Mouse (Mus musculus): ENCODE data around the gene Btnl6.
"Not testable (repeated sequence)": the region's sequence is repeated elsewhere in the genome, so short reads cannot be mapped to it uniquely, and the experiment has no call there.

Btnl6 gene

DNA sequence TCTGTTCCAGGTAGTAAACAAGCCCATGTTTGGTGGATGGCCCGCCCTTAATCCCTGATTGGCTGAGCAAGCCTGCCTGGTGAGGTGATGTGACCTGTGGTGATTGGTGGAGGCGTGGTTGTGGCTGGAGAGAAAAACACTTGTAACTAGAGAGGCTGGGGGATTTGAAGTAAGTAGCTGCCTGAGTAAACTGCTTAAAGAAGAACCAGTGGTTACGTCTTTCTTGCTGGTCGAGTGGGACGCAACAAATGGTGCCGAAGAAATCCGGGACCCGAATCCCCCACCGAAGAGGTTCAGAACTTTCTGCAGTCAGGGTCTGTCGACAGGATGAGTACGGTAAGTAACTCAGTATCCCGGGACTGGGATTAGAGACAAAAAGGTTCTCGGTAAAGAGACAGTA is 26.4 kb upstream of the Btnl6 start:
- not testable (repeated sequence) for H3K36me3 ChIP-seq (ENCODE audit: control insufficient read depth, insufficient read depth, low read length, poor library complexity, severe bottlenecking); DNase-seq (ENCODE audit: low read depth, low spot score); H3K27me3 ChIP-seq (ENCODE audit: control insufficient read depth, insufficient read depth, low read length, poor library complexity, severe bottlenecking)

DNA sequence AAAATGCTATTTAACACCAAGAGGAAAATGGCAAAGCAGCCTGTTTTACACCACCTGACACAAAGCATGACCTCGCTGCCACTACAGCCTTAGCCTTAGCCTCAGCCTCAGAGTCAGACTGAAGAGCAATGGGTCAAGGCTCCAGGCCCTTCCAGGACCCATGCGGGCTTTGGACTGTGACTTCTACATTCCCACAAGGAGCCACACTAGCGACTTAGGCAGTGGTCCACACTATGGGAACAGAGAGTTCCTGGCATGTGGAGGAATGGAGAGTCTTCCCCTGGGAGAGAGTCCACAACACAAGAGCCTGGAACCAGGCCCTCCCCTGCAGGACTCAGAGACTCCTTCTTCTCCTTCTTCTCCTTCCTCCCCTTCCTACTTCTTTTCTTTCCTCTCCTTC is 15.5 kb upstream of the Btnl6 start:
- Histone ChIP-seq H3K36me3 (ENCODE audit: control insufficient read depth, insufficient read depth, low read length, poor library complexity, severe bottlenecking) (no peaks in the 10 kb centered on the region), H3K27me3 (ENCODE audit: control insufficient read depth, insufficient read depth, low read length, poor library complexity, severe bottlenecking) (no peaks in the 10 kb centered on the region)
- DNase-seq (ENCODE audit: low read depth, low spot score): no peak

DNA sequence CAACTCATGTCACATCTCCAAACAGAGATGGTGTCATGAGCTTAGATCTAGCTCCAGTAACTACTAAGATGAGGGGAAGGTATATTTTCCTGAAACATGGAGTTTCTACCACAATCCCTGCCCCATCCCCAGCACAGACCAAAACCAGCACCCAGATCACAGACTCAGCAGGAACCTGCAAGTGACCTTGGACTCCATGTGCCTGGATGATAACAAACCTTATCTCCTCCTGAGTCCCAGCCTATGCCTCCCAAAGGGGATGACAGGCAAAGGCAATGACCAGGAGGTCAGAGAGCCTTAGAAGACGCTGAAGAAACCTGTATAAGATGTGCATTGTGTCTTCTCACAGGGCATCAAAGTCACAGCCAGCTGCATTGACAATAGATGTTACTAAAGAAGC is 1.8 kb upstream of the Btnl6 start:
- no peaks in the 10 kb centered on the region for H3K36me3 ChIP-seq (ENCODE audit: control insufficient read depth, insufficient read depth, low read length, poor library complexity, severe bottlenecking)
- H3K27me3 ChIP-seq (ENCODE audit: control insufficient read depth, insufficient read depth, low read length, poor library complexity, severe bottlenecking): no peaks in the 10 kb centered on the region
- no peak for DNase-seq (ENCODE audit: low read depth, low spot score)

DNA sequence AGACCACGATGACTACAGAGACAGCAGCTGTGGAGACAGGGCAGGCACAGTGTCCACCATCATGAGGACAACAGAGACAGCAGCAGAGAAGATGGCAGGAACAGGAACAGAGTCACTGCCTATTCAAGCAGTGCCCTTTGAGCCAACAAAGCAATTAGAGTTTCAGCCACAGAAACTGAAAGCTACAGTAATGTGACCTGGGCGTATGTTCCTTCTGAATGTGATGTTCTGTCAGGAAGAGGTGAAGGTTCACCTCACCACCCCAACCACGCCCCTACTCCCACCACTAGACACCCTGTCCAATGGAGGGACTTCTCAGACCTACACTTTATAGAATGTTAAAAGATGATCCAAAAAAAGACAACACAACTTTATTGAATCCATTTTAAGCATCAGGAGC is 1.4 kb upstream of the Btnl6 start:
- not testable (repeated sequence) for DNase-seq (ENCODE audit: low read depth, low spot score); H3K27me3 ChIP-seq (ENCODE audit: control insufficient read depth, insufficient read depth, low read length, poor library complexity, severe bottlenecking); H3K36me3 ChIP-seq (ENCODE audit: control insufficient read depth, insufficient read depth, low read length, poor library complexity, severe bottlenecking)

DNA sequence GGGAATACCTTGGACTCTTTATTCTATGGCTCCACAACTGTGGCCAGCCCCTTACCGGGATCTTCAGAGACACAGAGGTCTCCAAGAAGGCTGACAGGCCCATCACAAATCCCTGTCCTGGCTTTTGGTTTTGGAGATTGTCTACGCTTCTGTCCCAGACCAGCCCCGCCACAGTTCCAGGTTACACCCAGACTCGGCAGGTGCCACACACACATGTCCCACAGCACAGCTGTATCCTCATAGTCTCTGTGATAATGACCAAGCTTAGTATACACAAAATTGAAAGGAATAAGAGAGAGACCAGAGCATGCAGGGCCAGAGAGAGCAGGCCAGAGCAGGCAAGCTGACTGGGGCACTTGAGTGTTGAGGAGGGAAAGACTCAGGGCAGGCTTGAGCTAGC is 643 bp upstream of the Btnl6 start:
- Histone ChIP-seq H3K36me3 (ENCODE audit: control insufficient read depth, insufficient read depth, low read length, poor library complexity, severe bottlenecking) (no peaks in the 10 kb centered on the region), H3K27me3 (ENCODE audit: control insufficient read depth, insufficient read depth, low read length, poor library complexity, severe bottlenecking) (no peaks in the 10 kb centered on the region)
- DNase-seq (ENCODE audit: low read depth, low spot score): no peak

DNA sequence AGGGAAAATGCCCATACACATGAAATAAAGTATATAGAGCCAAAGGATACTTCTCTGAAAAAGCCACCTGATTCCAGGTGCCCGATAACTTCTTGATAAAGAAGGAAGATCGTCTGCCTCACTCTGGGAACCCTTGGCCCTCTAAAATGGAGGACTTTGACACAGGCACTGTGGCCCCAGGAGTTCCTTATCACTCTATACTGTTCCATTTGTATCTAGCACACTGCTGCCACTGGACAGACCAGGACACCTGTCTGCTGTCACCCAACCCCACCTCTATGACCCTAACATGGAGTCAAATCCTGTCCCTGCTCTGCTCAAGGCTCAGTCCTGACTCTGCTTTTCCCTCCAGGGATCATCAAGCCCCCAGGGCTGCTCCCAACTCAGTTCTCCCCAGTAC is 638 bp downstream of the Btnl6 start:
- DNase-seq (ENCODE audit: low read depth, low spot score): no peak
- Histone ChIP-seq H3K27me3 (ENCODE audit: control insufficient read depth, insufficient read depth, low read length, poor library complexity, severe bottlenecking) (no peaks in the 10 kb centered on the region), H3K36me3 (ENCODE audit: control insufficient read depth, insufficient read depth, low read length, poor library complexity, severe bottlenecking) (no peaks in the 10 kb centered on the region)

DNA sequence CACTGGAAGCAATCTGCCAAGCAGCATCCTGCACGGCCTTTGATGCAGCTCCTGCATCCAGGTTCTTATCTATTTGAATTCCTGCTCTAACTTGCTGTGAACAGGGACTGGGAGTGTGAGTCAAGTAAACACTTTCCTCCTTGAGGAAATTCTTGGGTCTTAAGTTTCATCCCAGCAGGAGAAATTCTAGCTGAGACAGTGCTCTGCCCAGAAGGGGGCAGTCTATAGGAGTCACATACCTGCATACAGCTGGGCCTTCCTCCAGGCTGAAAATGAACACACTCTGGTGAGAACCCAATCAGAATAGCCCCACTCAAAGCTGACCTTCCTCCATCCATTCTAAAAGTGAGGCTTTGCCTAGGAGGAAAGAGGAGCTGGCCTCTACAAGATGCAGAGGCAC is 5.4 kb downstream of the Btnl6 start:
- H3K27me3 ChIP-seq (ENCODE audit: control insufficient read depth, insufficient read depth, low read length, poor library complexity, severe bottlenecking); H3K36me3 ChIP-seq (ENCODE audit: control insufficient read depth, insufficient read depth, low read length, poor library complexity, severe bottlenecking): not testable (repeated sequence)
- peak; percentile 21 for DNase-seq (ENCODE audit: low read depth, low spot score)

DNA sequence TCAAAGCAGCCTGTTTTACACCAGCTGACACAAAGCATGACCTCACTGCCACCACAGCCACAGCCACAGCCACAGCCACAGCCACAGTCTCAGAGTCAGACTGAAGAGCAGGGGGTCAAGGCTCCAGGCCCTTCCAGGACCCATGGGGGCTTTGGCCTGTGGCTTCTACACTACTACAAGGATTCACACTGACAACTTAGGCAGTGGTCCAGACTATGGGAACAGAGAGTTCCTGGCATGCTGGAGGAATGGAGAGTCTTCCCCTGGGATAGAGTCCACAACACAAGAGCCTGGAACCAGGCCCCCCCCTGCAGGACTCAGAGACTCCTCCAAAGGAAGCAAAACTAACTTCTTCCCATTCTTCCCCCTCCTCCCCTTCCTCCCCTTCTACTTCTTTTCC is 9.6 kb downstream of the Btnl6 start:
- DNase-seq (ENCODE audit: low read depth, low spot score): no peak
- no peaks in the 10 kb centered on the region for H3K36me3 ChIP-seq (ENCODE audit: control insufficient read depth, insufficient read depth, low read length, poor library complexity, severe bottlenecking)
- H3K27me3 ChIP-seq (ENCODE audit: control insufficient read depth, insufficient read depth, low read length, poor library complexity, severe bottlenecking): no peaks in the 10 kb centered on the region

DNA sequence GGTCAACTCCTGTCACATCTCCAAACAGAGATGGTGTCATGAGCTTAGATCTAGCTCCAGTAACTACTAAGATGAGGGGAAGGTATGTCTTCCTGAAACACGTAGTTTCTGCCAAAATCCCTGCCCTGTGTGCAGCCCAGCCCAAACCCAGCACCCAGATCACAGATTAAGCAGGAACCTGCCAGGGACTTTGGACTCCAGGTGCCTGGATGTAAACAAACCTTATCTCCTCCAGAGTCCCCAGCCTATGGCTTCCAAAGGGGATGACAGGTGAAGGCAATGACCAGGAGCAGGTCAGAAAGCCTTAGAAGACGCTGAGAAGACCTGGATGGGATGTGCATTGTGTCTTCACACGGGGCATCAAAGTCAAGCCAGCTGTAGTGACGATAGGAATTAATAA is 19.4 kb downstream of the Btnl6 start:
- DNase-seq (ENCODE audit: low read depth, low spot score); H3K27me3 ChIP-seq (ENCODE audit: control insufficient read depth, insufficient read depth, low read length, poor library complexity, severe bottlenecking); H3K36me3 ChIP-seq (ENCODE audit: control insufficient read depth, insufficient read depth, low read length, poor library complexity, severe bottlenecking): not testable (repeated sequence)

DNA sequence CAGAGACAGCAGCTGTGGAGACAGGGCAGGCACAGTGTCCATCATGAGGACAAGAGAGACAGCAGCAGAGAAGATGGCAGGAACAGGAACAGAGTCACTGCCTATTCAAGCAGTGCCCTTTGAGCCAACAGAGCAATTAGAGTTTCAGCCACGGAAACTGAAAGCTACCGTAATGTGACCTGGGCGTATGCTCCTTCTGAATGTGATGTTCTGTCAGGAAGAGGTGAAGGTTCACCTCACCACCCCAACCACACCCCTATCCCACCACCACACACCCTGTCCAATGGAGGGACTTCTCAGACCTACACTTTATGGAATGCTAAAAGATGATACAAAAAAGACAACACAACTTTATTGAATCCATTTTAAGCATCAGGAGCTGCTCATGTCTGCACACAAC is 19.8 kb downstream of the Btnl6 start:
- not testable (repeated sequence) for H3K27me3 ChIP-seq (ENCODE audit: control insufficient read depth, insufficient read depth, low read length, poor library complexity, severe bottlenecking); DNase-seq (ENCODE audit: low read depth, low spot score); H3K36me3 ChIP-seq (ENCODE audit: control insufficient read depth, insufficient read depth, low read length, poor library complexity, severe bottlenecking)

DNA sequence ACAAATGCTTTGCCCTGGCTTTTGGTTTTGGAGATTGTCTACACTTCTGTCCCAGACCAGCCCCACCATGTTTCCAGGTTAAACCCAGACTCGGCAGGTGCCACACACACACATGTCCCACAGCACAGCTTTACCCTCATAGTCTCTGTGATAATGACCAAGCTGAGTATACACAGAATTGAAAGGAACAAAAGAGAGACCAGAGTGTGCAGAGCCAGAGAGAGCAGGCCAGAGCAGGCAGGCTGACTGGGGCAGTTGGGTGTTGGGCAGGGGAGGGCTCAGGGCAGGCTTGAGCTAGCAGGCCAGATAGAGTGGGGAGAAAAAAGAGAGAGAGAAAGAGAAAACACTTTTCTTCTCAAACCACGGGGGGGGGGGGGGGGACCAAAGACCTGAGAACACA is 20.6 kb downstream of the Btnl6 start:
- no peak for DNase-seq (ENCODE audit: low read depth, low spot score)
- no peaks in the 10 kb centered on the region for H3K27me3 ChIP-seq (ENCODE audit: control insufficient read depth, insufficient read depth, low read length, poor library complexity, severe bottlenecking)
- no peaks in the 10 kb centered on the region for H3K36me3 ChIP-seq (ENCODE audit: control insufficient read depth, insufficient read depth, low read length, poor library complexity, severe bottlenecking)

DNA sequence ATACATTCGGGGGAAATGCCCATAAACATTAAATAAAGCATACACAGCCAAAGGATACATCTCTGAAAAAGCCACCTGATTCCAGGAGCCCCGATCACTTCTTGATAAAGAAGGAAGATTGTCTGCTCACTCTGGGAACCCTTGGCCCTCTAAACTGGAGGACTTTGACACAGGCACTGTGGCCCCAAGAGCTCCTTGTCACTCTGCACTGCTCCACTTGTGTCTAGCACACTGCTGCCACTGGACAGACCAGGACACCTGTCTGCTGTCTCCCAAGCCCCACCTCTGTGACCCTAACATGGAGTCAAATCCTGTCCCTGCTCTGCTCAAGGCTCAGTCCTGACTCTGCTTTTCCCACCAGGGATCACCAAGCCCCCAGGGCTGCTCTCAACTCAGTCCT is 22.0 kb downstream of the Btnl6 start:
- not testable (repeated sequence) for DNase-seq (ENCODE audit: low read depth, low spot score); H3K36me3 ChIP-seq (ENCODE audit: control insufficient read depth, insufficient read depth, low read length, poor library complexity, severe bottlenecking); H3K27me3 ChIP-seq (ENCODE audit: control insufficient read depth, insufficient read depth, low read length, poor library complexity, severe bottlenecking)

DNA sequence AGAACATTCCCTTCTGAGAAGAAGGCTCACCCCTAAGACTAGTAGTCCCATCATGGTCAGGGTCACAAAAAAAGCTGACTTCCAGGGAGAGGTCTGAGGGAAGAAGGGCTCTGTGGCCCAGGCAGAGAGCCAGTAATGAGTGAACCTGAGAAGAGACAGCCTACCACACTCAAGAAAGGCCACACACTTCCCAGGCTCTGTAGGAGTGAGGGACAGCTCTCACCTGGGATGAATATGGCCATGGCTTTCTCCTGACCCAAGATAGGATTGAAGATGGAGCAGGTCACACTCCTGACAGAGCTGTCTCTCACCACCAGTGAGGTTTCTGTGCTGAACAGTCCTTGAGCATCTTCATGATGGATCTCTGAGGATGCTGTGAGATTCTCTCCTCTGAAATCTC is 24.4 kb downstream of the Btnl6 start:
- H3K27me3 ChIP-seq (ENCODE audit: control insufficient read depth, insufficient read depth, low read length, poor library complexity, severe bottlenecking): no peaks in the 10 kb centered on the region
- H3K36me3 ChIP-seq (ENCODE audit: control insufficient read depth, insufficient read depth, low read length, poor library complexity, severe bottlenecking): no peaks in the 10 kb centered on the region
- DNase-seq (ENCODE audit: low read depth, low spot score): no peak

DNA sequence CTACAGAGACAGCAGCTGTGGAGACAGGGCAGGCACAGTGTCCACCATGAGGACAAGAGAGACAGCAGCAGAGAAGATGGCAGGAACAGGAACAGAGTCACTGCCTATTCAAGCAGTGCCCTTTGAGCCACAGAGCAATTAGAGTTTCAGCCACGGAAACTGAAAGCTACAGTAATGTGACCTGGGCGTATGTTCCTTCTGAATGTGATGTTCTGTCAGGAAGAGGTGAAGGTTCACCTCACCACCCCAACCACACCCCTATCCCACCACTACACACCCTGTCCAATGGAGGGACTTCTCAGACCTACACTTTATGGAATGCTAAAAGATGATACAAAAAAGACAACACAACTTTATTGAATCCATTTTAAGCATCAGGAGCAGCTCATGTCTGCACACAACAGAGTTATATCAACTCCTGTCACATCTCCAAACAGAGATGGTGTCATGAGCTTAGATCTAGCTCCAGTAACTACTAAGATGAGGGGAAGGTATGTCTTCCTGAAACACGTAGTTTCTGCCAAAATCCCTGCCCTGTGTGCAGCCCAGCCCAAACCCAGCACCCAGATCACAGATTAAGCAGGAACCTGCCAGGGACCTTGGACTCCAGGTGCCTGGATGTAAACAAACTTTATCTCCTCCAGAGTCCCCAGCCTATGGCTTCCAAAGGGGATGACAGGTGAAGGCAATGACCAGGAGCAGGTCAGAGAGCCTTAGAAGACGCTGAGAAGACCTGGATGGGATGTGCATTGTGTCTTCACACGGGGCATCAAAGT is 39.7 kb downstream of the Btnl6 start, which contains the start of gene Btnl4:
TSS of gene Btnl4 (minus strand) at position 81 of the 776 bp plus-strand sequence.
- not testable (repeated sequence) for H3K27me3 ChIP-seq (ENCODE audit: control insufficient read depth, insufficient read depth, low read length, poor library complexity, severe bottlenecking); H3K36me3 ChIP-seq (ENCODE audit: control insufficient read depth, insufficient read depth, low read length, poor library complexity, severe bottlenecking); DNase-seq (ENCODE audit: low read depth, low spot score)

DNA sequence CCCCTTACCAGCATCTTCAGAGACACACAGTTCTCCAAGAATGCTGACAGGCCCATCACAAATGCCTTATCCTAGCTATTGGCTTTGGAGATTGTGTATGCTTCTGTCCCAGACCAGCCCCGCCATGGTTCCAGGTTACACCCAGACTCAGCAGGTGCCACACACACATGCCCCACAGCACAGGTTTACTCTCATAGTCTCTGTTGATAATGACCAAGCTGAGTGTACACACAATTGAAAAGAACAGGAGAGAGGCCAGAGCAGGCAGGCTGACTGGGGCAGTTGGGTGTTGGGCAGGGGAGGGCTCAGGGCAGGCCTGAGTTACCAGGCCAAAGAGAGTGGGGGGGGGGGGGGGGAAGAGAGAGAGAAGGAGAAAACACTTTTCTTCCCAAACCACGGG is 40.7 kb downstream of the Btnl6 start:
- DNase-seq (ENCODE audit: low read depth, low spot score): no peak
- H3K27me3 ChIP-seq (ENCODE audit: control insufficient read depth, insufficient read depth, low read length, poor library complexity, severe bottlenecking): no peaks in the 10 kb centered on the region

DNA sequence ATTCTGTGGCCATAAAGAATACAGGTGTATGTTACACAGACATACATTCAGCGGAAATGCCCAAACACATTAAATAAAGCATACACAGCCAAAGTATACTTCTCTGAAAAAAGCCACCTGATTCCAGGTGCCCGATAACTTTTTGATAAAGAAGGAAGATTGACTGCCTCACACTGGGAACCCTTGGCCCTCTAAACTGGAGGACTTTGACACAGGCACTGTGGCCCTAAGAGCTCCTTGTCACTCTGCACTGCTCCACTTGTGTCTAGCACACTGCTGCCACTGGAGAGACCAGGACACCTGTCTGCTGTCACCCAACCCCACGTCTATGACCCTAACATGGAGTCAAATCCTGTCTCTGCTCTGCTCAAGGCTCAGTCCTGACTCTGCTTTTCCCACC is 42.1 kb downstream of the Btnl6 start:
- Histone ChIP-seq H3K36me3 (ENCODE audit: control insufficient read depth, insufficient read depth, low read length, poor library complexity, severe bottlenecking) (no peaks in the 10 kb centered on the region), H3K27me3 (ENCODE audit: control insufficient read depth, insufficient read depth, low read length, poor library complexity, severe bottlenecking) (no peaks in the 10 kb centered on the region)
- no peak for DNase-seq (ENCODE audit: low read depth, low spot score)

More for the DNA sequence above, 40.7 kb downstream of the Btnl6 start:
- no peaks in the 10 kb centered on the region for H3K36me3 ChIP-seq (ENCODE audit: control insufficient read depth, insufficient read depth, low read length, poor library complexity, severe bottlenecking)

All from splenic B cell, adult 2 months (primary cell).